Mouse (Mus musculus) kidney, adult 18-20 months (tissue): ENCODE results near the gene Xrcc4.
"Not testable (repeated sequence)": the region's sequence is repeated elsewhere in the genome, so short reads cannot be mapped to it uniquely, and the experiment has no call there.

Experiments used
- DNase-seq: peaks from one replicate; pipeline ENCODE4 v3.0.0; 2021

Gene Xrcc4

GRCm38 (mm10) chr13:90088962-90089824 lies at the start of gene Xrcc4, which contains the start of gene Tmem167:
Xrcc4 (minus strand) TSS chr13:90089608.
Tmem167 (plus strand) TSS chr13:90089123.
- peak; percentile 96 for DNase-seq

- DNase-seq, result no peak
Measured at GRCm38 (mm10) chr13:90136156-90136910, 46.9 kb upstream of the Xrcc4 start.

- DNase-seq, result no peak
Measured at GRCm38 (mm10) chr13:90111681-90112080, 22.3 kb upstream of the Xrcc4 start.

- not testable (repeated sequence) for DNase-seq
Measured at GRCm38 (mm10) chr13:90108746-90109145, 19.3 kb upstream of the Xrcc4 start.

GRCm38 (mm10) chr13:90106139-90106538 lies 16.7 kb upstream of the Xrcc4 start:
- no peak for DNase-seq

- DNase-seq, result no peak
Measured at GRCm38 (mm10) chr13:90101514-90101913, 12.1 kb upstream of the Xrcc4 start.

GRCm38 (mm10) chr13:90089825-90090183 lies 396 bp upstream of the Xrcc4 start:
- no peak for DNase-seq

GRCm38 (mm10) chr13:90061877-90062276 lies 27.5 kb downstream of the Xrcc4 start:
- DNase-seq, result no peak

GRCm38 (mm10) chr13:90052408-90052807 lies 37.0 kb downstream of the Xrcc4 start:
- DNase-seq, result no peak

- no peak for DNase-seq
Measured at GRCm38 (mm10) chr13:90051735-90052134, 37.7 kb downstream of the Xrcc4 start.

GRCm38 (mm10) chr13:90039613-90040012 lies 49.8 kb downstream of the Xrcc4 start:
- no peak for DNase-seq

GRCm38 (mm10) chr13:90032977-90033376 lies 56.4 kb downstream of the Xrcc4 start:
- no peak for DNase-seq

GRCm38 (mm10) chr13:90032523-90032922 lies 56.9 kb downstream of the Xrcc4 start:
- DNase-seq, result no peak

GRCm38 (mm10) chr13:90030911-90031310 lies 58.5 kb downstream of the Xrcc4 start:
- DNase-seq, result no peak

- DNase-seq, result no peak
Measured at GRCm38 (mm10) chr13:90012620-90013019, 76.8 kb downstream of the Xrcc4 start.

GRCm38 (mm10) chr13:90012198-90012597 lies 77.2 kb downstream of the Xrcc4 start:
- DNase-seq, result no peak

- no peak for DNase-seq
Measured at GRCm38 (mm10) chr13:90011129-90011528, 78.3 kb downstream of the Xrcc4 start.

GRCm38 (mm10) chr13:90009786-90010185 lies 79.6 kb downstream of the Xrcc4 start:
- DNase-seq, result no peak

- no peak for DNase-seq
Measured at GRCm38 (mm10) chr13:90005561-90005960, 83.8 kb downstream of the Xrcc4 start.

- DNase-seq, result no peak
Measured at GRCm38 (mm10) chr13:89997531-89997930, 91.9 kb downstream of the Xrcc4 start.

GRCm38 (mm10) chr13:89986087-89986486 lies 103.3 kb downstream of the Xrcc4 start:
- DNase-seq, result no peak

GRCm38 (mm10) chr13:89970940-89971339 lies 118.5 kb downstream of the Xrcc4 start:
- DNase-seq, result no peak

- DNase-seq, result no peak
Measured at GRCm38 (mm10) chr13:89968671-89969070, 120.7 kb downstream of the Xrcc4 start.

- no peak for DNase-seq
Measured at GRCm38 (mm10) chr13:89944354-89944753, 145.1 kb downstream of the Xrcc4 start.
